Mouse (Mus musculus): ENCODE measurements around the gene Fras1. TPM values are rescaled to one million over a fixed set of nuclear protein-coding genes. Genes with fewer than 3 reads are reported as not detected.

The Fras1 gene
- polyA plus RNA-seq, 1 experiment: 1.5 TPM

- no peaks in the 10 kb centered on the region for H3K79me2 ChIP-seq (ENCODE audit: control insufficient read depth, insufficient read depth)
- H3K4me3 ChIP-seq: no peak overlapping the region
- no peak overlapping the region for H3ac ChIP-seq (ENCODE audit: control insufficient read depth, insufficient read length)
- H3K36me3 ChIP-seq (ENCODE audit: control insufficient read depth, insufficient read depth): no peaks in the 10 kb centered on the region
- no peak overlapping the region for H3K4me2 ChIP-seq (ENCODE audit: low read depth)
- TF ChIP-seq REST (IDR thresholded peaks at IDR 0.05; ENCODE audit: insufficient read depth, insufficient read length) (no peak), MAX (IDR thresholded peaks at IDR 0.05; ENCODE audit: low read depth) (no peak), TCF12 (IDR thresholded peaks at IDR 0.05; ENCODE audit: insufficient read depth, poor library complexity, severe bottlenecking) (no peak), CEBPB (IDR thresholded peaks at IDR 0.05; ENCODE audit: insufficient read depth, poor library complexity, severe bottlenecking) (no peak), POLR2AphosphoS2 (IDR thresholded peaks at IDR 0.05; ENCODE audit: insufficient read length, low read depth) (no peak), MYOD1 (IDR thresholded peaks at IDR 0.05; ENCODE audit: control insufficient read depth in 1 of 3, insufficient read length in 2 of 3, low read depth in 2 of 3) (no peak), SRF (IDR thresholded peaks at IDR 0.05; ENCODE audit: control insufficient read depth, insufficient read length, low read depth) (no peak), POLR2A (IDR thresholded peaks at IDR 0.05; ENCODE audit: insufficient read length, low read depth) (no peak), USF1 (IDR thresholded peaks at IDR 0.05; ENCODE audit: low read depth) (no peak), MYOG (IDR thresholded peaks at IDR 0.05; ENCODE audit: control insufficient read depth in 1 of 3, insufficient read depth in 1 of 3, insufficient read length in 2 of 3, low read depth in 2 of 3) (no peak), E2F4 (IDR thresholded peaks at IDR 0.05; ENCODE audit: insufficient read depth) (no peak), TCF3 (IDR thresholded peaks at IDR 0.05; ENCODE audit: insufficient read length, low read depth) (no peak)
- H3K27me3 ChIP-seq (ENCODE audit: control insufficient read depth, insufficient read depth, insufficient read length): no peaks in the 10 kb centered on the region
Measured at GRCm38 (mm10) chr5:96574586-96574985, 200.8 kb downstream of the Fras1 start.

- no peak overlapping the region for H3ac ChIP-seq (ENCODE audit: control insufficient read depth, insufficient read length)
- H3K4me3 ChIP-seq: no peak overlapping the region
- no peaks in the 10 kb centered on the region for H3K79me2 ChIP-seq (ENCODE audit: control insufficient read depth, insufficient read depth)
- no peaks in the 10 kb centered on the region for H3K27me3 ChIP-seq (ENCODE audit: control insufficient read depth, insufficient read depth, insufficient read length)
- TF ChIP-seq REST (IDR thresholded peaks at IDR 0.05; ENCODE audit: insufficient read depth, insufficient read length) (no peak), MYOD1 (IDR thresholded peaks at IDR 0.05; ENCODE audit: control insufficient read depth in 1 of 3, insufficient read length in 2 of 3, low read depth in 2 of 3) (no peak), POLR2AphosphoS2 (IDR thresholded peaks at IDR 0.05; ENCODE audit: insufficient read length, low read depth) (no peak), E2F4 (IDR thresholded peaks at IDR 0.05; ENCODE audit: insufficient read depth) (no peak), TCF3 (IDR thresholded peaks at IDR 0.05; ENCODE audit: insufficient read length, low read depth) (no peak), CEBPB (IDR thresholded peaks at IDR 0.05; ENCODE audit: insufficient read depth, poor library complexity, severe bottlenecking) (no peak), TCF12 (IDR thresholded peaks at IDR 0.05; ENCODE audit: insufficient read depth, poor library complexity, severe bottlenecking) (no peak), USF1 (IDR thresholded peaks at IDR 0.05; ENCODE audit: low read depth) (no peak), POLR2A (IDR thresholded peaks at IDR 0.05; ENCODE audit: insufficient read length, low read depth) (no peak), MAX (IDR thresholded peaks at IDR 0.05; ENCODE audit: low read depth) (no peak), SRF (IDR thresholded peaks at IDR 0.05; ENCODE audit: control insufficient read depth, insufficient read length, low read depth) (no peak), MYOG (IDR thresholded peaks at IDR 0.05; ENCODE audit: control insufficient read depth in 1 of 3, insufficient read depth in 1 of 3, insufficient read length in 2 of 3, low read depth in 2 of 3) (no peak)
- no peak overlapping the region for H3K4me2 ChIP-seq (ENCODE audit: low read depth)
- no peaks in the 10 kb centered on the region for H3K36me3 ChIP-seq (ENCODE audit: control insufficient read depth, insufficient read depth)
Measured at GRCm38 (mm10) chr5:96578705-96579104, 204.9 kb downstream of the Fras1 start.

- no peak for TF ChIP-seq E2F4 (IDR thresholded peaks at IDR 0.05; ENCODE audit: insufficient read depth)
- no peak for TF ChIP-seq TCF3 (IDR thresholded peaks at IDR 0.05; ENCODE audit: insufficient read length, low read depth)
- TF ChIP-seq POLR2A (IDR thresholded peaks at IDR 0.05; ENCODE audit: insufficient read length, low read depth): no peak
- TF ChIP-seq SRF (IDR thresholded peaks at IDR 0.05; ENCODE audit: control insufficient read depth, insufficient read length, low read depth): no peak
- TF ChIP-seq POLR2AphosphoS2 (IDR thresholded peaks at IDR 0.05; ENCODE audit: insufficient read length, low read depth): no peak
- TF ChIP-seq MYOD1 (IDR thresholded peaks at IDR 0.05; ENCODE audit: control insufficient read depth in 1 of 3, insufficient read length in 2 of 3, low read depth in 2 of 3): no peak
- no peak for TF ChIP-seq REST (IDR thresholded peaks at IDR 0.05; ENCODE audit: insufficient read depth, insufficient read length)
- TF ChIP-seq USF1 (IDR thresholded peaks at IDR 0.05; ENCODE audit: low read depth): no peak
- TF ChIP-seq CEBPB (IDR thresholded peaks at IDR 0.05; ENCODE audit: insufficient read depth, poor library complexity, severe bottlenecking): no peak
- TF ChIP-seq TCF12 (IDR thresholded peaks at IDR 0.05; ENCODE audit: insufficient read depth, poor library complexity, severe bottlenecking): no peak
- Histone ChIP-seq H3K27me3 (ENCODE audit: control insufficient read depth, insufficient read depth, insufficient read length) (no peaks in the 10 kb centered on the region), H3ac (ENCODE audit: control insufficient read depth, insufficient read length) (no peak overlapping the region), H3K4me3 (no peak overlapping the region), H3K4me2 (ENCODE audit: low read depth) (no peak overlapping the region), H3K36me3 (ENCODE audit: control insufficient read depth, insufficient read depth) (no peaks in the 10 kb centered on the region), H3K79me2 (ENCODE audit: control insufficient read depth, insufficient read depth) (no peaks in the 10 kb centered on the region)
Measured at GRCm38 (mm10) chr5:96579938-96580337, 206.2 kb downstream of the Fras1 start.

GRCm38 (mm10) chr5:96584730-96585129 is 211.0 kb downstream of the Fras1 start:
- TF ChIP-seq SRF (IDR thresholded peaks at IDR 0.05; ENCODE audit: control insufficient read depth, insufficient read length, low read depth) (no peak), USF1 (IDR thresholded peaks at IDR 0.05; ENCODE audit: low read depth) (no peak), MYOD1 (IDR thresholded peaks at IDR 0.05; ENCODE audit: control insufficient read depth in 1 of 3, insufficient read length in 2 of 3, low read depth in 2 of 3) (no peak), REST (IDR thresholded peaks at IDR 0.05; ENCODE audit: insufficient read depth, insufficient read length) (no peak), MYOG (IDR thresholded peaks at IDR 0.05; ENCODE audit: control insufficient read depth in 1 of 3, insufficient read depth in 1 of 3, insufficient read length in 2 of 3, low read depth in 2 of 3) (no peak), POLR2A (IDR thresholded peaks at IDR 0.05; ENCODE audit: insufficient read length, low read depth) (no peak), MAX (IDR thresholded peaks at IDR 0.05; ENCODE audit: low read depth) (no peak), CEBPB (IDR thresholded peaks at IDR 0.05; ENCODE audit: insufficient read depth, poor library complexity, severe bottlenecking) (no peak), TCF12 (IDR thresholded peaks at IDR 0.05; ENCODE audit: insufficient read depth, poor library complexity, severe bottlenecking) (no peak), POLR2AphosphoS2 (IDR thresholded peaks at IDR 0.05; ENCODE audit: insufficient read length, low read depth) (no peak), TCF3 (IDR thresholded peaks at IDR 0.05; ENCODE audit: insufficient read length, low read depth) (no peak), E2F4 (IDR thresholded peaks at IDR 0.05; ENCODE audit: insufficient read depth) (no peak)
- Histone ChIP-seq H3K79me2 (ENCODE audit: control insufficient read depth, insufficient read depth) (no peaks in the 10 kb centered on the region), H3K27me3 (ENCODE audit: control insufficient read depth, insufficient read depth, insufficient read length) (no peaks in the 10 kb centered on the region), H3ac (ENCODE audit: control insufficient read depth, insufficient read length) (no peak overlapping the region), H3K4me3 (no peak overlapping the region), H3K36me3 (ENCODE audit: control insufficient read depth, insufficient read depth) (no peaks in the 10 kb centered on the region), H3K4me2 (ENCODE audit: low read depth) (no peak overlapping the region)
